Mouse (Mus musculus) lung, postnatal 0 days (tissue): ENCODE results near the gene Ghrh. TPM values are rescaled to one million over a fixed set of nuclear protein-coding genes. Genes with fewer than 3 reads are reported as not detected.

ENCODE experiments used
- ATAC-seq: fragments of 200-750 bp; cut with Nextera tagmentation; 2 replicates; pipeline ENCODE4 v1.8.0; 2017; ENCODE audit warnings: moderate library complexity
- DNase-seq: peaks from one replicate; pipeline ENCODE4 v3.0.0-alpha.2; 2016; ENCODE audit warnings: low spot score
- H3K27ac ChIP-seq: fragments of 300-500 bp; sonication (generic); 2 replicates; pipeline ENCODE4 v1.5.1; 2014; ENCODE audit warnings: antibody characterized with exemption, mild to moderate bottlenecking, low read length, mixed read lengths
- H3K27me3 ChIP-seq: fragments of 300-500 bp; sonication (generic); replicated peaks from 2 replicates; pipeline ENCODE4 v1.6.1; 2014; ENCODE audit warnings: low read length, mixed read lengths; ENCODE audit not compliant: insufficient read depth
- H3K36me3 ChIP-seq: fragments of 300-500 bp; sonication (generic); 2 replicates; pipeline ENCODE4 v1.6.1; 2014; ENCODE audit warnings: low read length, mixed read lengths; ENCODE audit not compliant: insufficient read depth
- H3K4me1 ChIP-seq: fragments of 300-500 bp; sonication (generic); 2 replicates; pipeline ENCODE4 v1.6.1; 2014; ENCODE audit warnings: antibody characterized with exemption, low read depth, low read length, mixed read lengths; ENCODE audit not compliant: insufficient read depth
- H3K4me2 ChIP-seq: fragments of 300-500 bp; sonication (generic); replicated peaks from 2 replicates; pipeline ENCODE4 v1.6.1; 2014; ENCODE audit warnings: low read depth, mild to moderate bottlenecking, low read length, moderate library complexity, mixed read lengths
- H3K4me3 ChIP-seq: fragments of 300-500 bp; sonication (generic); 2 replicates; pipeline ENCODE4 v1.5.1; 2014; ENCODE audit warnings: low read depth, low read length
- H3K9ac ChIP-seq: fragments of 300-500 bp; sonication (generic); replicated peaks from 2 replicates; pipeline ENCODE4 v1.6.1; 2014; ENCODE audit warnings: low read depth, mild to moderate bottlenecking
- H3K9me3 ChIP-seq: fragments of 300-500 bp; sonication (generic); 2 replicates; pipeline ENCODE4 v1.6.1; 2016; ENCODE audit warnings: low read length, mixed read lengths
- CTCF ChIP-seq: IDR thresholded peaks from 2 replicates; pipeline ENCODE4 v1.5.1; 2016; ENCODE audit warnings: antibody characterized with exemption, mild to moderate bottlenecking
- EP300 ChIP-seq: IDR thresholded peaks from 2 replicates; pipeline ENCODE4 v1.6.1; 2016; ENCODE audit warnings: antibody characterized with exemption, mild to moderate bottlenecking, control low read depth
- WGBS: fragments of 180-500 bp; shearing (Covaris S2); extraction: QIAGEN DNeasy Blood & Tissue Kit; methylation state at CpG from one replicate; pipeline ENCODE4 v1.1.7; 2014; 5-methylcytosine and 5-hydroxymethylcytosine counted together
- polyA plus RNA-seq: library from polyadenylated mRNA; unstranded; fragments of >200 nt; fragmentation: Nextera tagmentation; extraction: Ambion mirVana; gene quantifications from 2 replicates; pipeline ENCODE4 v1.2.1, GENCODE M21; 2015

The Ghrh gene
- polyA plus RNA-seq, 1 experiment from 2014 or later: 0.79 TPM

DNA sequence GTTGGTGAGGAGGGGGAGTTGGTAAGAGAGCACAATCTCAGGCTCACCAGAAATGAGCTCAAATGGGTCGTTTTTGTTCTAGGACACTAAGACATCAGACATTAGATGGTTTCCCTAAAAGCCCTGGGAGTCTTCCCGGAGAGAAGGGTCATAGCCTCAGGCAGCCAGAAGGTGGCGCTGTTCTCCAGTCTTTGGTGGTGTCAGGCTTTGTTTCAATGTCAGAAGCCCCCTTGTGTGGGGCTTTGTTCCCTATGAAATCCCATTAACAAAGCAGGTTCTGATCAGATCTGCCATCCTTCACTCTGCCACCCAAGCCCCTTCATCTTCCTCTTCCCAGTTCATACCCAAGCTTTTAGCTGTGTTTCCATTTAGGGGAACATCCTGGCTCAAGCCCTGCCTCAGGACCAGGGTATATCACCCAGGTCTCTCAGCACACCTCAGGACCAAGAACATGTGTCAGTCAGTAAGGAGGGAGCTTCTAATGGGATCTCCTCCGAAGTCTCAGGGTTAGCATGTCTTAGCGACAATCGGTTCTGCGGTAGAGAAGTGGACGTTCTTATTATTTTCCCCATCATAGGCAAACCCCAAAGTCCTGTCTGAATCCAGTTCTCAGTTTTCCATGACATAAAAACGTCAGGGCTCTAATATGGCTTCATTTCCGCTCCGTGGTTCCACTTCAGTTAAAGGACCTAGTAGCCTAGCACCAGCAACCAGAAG lies 5.6 kb downstream of the Ghrh start:
- H3K27me3 ChIP-seq: no peaks in the 10 kb centered on the region
- no peaks in the 10 kb centered on the region for H3K36me3 ChIP-seq
- ATAC-seq: peak; percentile 39; the same call in 1 of the 2 replicates
- no peak overlapping the region for H3K27ac ChIP-seq
- H3K9ac ChIP-seq: no peak overlapping the region
- H3K4me2 ChIP-seq: no peak overlapping the region
- peak; percentile 90 for TF ChIP-seq CTCF
- TF ChIP-seq EP300: no peak
- H3K4me1 ChIP-seq: no peaks in the 10 kb centered on the region
- peak; percentile 73 for DNase-seq
- H3K9me3 ChIP-seq: no peaks in the 10 kb centered on the region
- no peak overlapping the region for H3K4me3 ChIP-seq
- WGBS: 45% methylated on average over 11 of the region's 11 CpGs

DNA sequence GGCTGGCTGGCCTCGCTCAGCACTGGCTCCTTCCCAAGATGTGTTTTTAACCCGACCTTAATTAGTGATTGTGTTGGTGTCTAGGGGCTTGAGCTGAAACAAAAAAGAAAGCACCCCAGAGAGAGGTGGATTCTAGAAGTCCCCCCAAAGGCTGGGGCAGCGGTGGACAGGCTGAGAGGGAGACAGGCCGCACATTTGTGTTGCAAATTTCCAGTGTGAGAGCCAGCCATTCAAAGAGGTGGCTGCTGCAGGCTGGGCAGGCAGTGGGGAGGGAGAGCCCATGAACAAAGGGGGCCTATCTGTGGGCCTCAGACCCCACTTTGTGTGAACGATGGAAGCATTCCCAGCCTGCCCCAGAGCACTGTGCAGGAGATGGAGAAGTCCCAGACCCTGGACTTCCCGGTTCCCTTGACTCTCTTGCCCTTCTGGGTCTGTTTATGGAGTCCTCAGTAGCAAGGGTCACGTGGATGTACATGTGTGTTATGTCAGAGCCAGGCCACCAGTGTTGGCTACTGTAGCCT lies 7.0 kb downstream of the Ghrh start:
- no peak overlapping the region for H3K9ac ChIP-seq
- no peaks in the 10 kb centered on the region for H3K9me3 ChIP-seq
- no peak overlapping the region for H3K4me2 ChIP-seq
- 43% methylated on average over 7 of the region's 7 CpGs for WGBS
- no peaks in the 10 kb centered on the region for H3K27me3 ChIP-seq
- ATAC-seq: no peak
- H3K27ac ChIP-seq: no peak overlapping the region; the same call in 1 of the 2 replicates
- no peaks in the 10 kb centered on the region for H3K4me1 ChIP-seq
- H3K4me3 ChIP-seq: no peak overlapping the region
- no peaks in the 10 kb centered on the region for H3K36me3 ChIP-seq
- TF ChIP-seq EP300 (no peak), CTCF (no peak)
- DNase-seq: no peak

DNA sequence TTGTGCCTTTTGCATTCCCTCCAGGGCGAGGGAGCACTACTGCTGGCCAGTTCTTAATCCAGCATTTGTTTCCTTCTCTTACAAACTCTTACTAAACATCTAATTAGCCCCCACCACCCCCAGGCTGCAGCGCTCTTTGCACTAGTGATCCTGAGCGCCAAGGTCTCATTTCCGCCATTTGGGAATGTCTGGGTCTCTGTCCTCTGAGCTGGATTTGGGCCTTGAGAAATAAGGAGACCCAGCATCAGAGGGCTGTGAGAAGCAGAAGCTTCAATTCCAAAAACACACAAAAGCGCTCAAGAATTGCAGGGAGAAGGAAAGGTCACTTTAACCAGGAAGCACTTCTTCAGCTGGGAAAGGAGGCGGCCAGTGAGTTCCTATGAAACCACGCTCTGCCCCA lies 7.8 kb downstream of the Ghrh start:
- H3K9me3 ChIP-seq: no peaks in the 10 kb centered on the region
- no peak overlapping the region for H3K9ac ChIP-seq
- H3K36me3 ChIP-seq: no peaks in the 10 kb centered on the region
- no peak overlapping the region for H3K4me3 ChIP-seq
- H3K27ac ChIP-seq: no peak overlapping the region
- DNase-seq: peak; percentile 28
- 68% methylated on average over 7 of the region's 7 CpGs for WGBS
- no peak overlapping the region for H3K4me2 ChIP-seq
- H3K4me1 ChIP-seq: no peaks in the 10 kb centered on the region
- no peak for ATAC-seq
- H3K27me3 ChIP-seq: no peaks in the 10 kb centered on the region
- TF ChIP-seq CTCF (no peak), EP300 (no peak)

DNA sequence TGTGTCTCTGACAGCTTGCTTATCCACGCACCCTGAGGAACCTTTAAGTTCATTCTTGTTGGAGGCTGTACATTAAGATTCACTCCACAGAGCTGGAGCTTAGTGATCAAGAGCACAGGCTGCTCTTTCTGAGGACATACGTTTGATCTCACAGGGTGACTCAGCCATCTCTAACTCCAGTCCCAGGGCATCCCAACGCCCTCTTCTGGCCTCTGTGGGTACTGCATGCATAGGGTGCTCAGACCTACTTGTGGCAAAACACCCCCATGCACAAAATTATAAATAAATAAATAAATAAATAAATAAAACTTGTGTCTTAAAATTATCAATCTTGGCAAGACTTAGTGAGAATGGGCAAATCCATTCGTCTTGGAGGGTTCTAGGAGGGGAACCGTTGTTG lies 8.6 kb downstream of the Ghrh start:
- Histone ChIP-seq H3K36me3 (no peaks in the 10 kb centered on the region), H3K27me3 (no peaks in the 10 kb centered on the region), H3K9ac (no peak overlapping the region), H3K4me3 (no peak overlapping the region), H3K9me3 (no peaks in the 10 kb centered on the region), H3K4me1 (no peaks in the 10 kb centered on the region), H3K4me2 (no peak overlapping the region), H3K27ac (no peak overlapping the region)
- ATAC-seq: peak; percentile 67
- TF ChIP-seq CTCF: peak; percentile 88
- TF ChIP-seq EP300: no peak
- DNase-seq: peak; percentile 90
- WGBS: 39% methylated on average over 5 of the region's 5 CpGs

DNA sequence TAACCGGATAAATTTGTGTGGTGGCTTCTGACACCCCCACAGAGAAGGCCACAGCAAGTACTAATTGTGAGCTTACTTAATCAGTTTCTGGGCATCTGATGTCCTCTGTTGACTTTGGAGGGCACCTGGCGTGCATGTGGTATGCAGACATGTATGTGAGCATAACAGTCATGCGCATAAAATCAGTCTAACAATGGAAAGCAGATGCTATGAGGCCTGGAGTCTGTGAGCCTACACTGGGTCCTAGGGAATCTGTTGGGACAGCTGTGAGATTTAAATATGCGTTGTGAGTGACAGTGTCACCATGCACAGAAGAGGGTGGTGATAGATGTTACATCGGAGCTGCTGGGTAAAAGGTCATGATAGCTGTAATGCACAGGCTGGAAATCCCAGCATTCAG lies 15.2 kb downstream of the Ghrh start:
- TF ChIP-seq EP300 (no peak), CTCF (no peak)
- Histone ChIP-seq H3K27me3 (no peaks in the 10 kb centered on the region), H3K9ac (no peak overlapping the region), H3K9me3 (no peaks in the 10 kb centered on the region), H3K4me2 (no peak overlapping the region), H3K4me3 (no peak overlapping the region), H3K27ac (no peak overlapping the region), H3K36me3 (no peaks in the 10 kb centered on the region), H3K4me1 (no peaks in the 10 kb centered on the region)
- 83% methylated on average over 5 of the region's 5 CpGs for WGBS
- DNase-seq: no peak
- ATAC-seq: no peak

DNA sequence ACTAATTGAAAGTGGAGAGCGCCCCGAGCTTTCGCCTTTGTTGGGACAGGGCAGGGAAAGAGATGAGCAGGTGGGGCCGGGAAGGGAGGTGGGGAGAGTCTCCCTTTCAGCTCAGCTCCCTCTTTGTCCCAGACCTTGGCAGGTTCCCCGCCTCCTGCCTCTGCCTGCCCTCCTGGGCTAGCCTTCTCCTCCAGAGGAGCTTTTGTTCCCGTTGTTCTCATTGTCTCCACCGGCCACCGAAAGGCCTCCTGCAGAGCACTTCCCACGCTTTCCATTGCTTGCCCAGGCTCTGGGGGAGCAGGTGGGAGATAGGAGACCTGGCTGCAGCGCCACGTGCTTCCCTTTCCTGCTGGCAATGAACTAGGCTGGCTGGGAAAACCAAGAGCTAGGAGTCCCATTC lies 18.7 kb downstream of the Ghrh start:
- 0 out of 2 replicates have a peak, but pooled peaks cover 8% of the 10 kb centered on the region for H3K36me3 ChIP-seq
- no peak overlapping the region for H3K4me3 ChIP-seq
- H3K9me3 ChIP-seq: no peaks in the 10 kb centered on the region
- H3K9ac ChIP-seq: no peak overlapping the region
- no peak overlapping the region for H3K4me2 ChIP-seq
- H3K4me1 ChIP-seq: no peaks in the 10 kb centered on the region
- DNase-seq (no peak), ATAC-seq (no peak)
- no peaks in the 10 kb centered on the region for H3K27me3 ChIP-seq
- no peak overlapping the region for H3K27ac ChIP-seq
- WGBS: 48% methylated on average over 11 of the region's 11 CpGs
- TF ChIP-seq EP300 (no peak), CTCF (no peak)
